Comparison of ENCODE assay signal across 19 mouse cellular contexts in genomic region chr5:115571086-115571485, GRCm38 (mm10). TPM values are rescaled to one million over a fixed set of nuclear protein-coding genes. Genes with fewer than 3 reads are reported as not detected.
A peak's percentile ranks its signal among the peaks of the same experiment; 100 is the strongest.
DNase-seq lines count a peak whose midpoint lies in the region; ATAC-seq and TF ChIP-seq lines count a peak whose summit lies in the region.
"Had no signal": no experiment of that assay in that cellular context is flagged by ENCODE, and none has a peak within 500 bp of the region (broad histone marks: within the 10 kb centered on the region; RNA-seq: fewer than 3 reads in every experiment).

No protein-coding gene starts in this region.

- no peaks in the 10 kb centered on the region for H3K4me1 ChIP-seq in stomach, postnatal 0 days (replicated peaks; ENCODE audit: control insufficient read depth, insufficient read depth)

- H3K27me3 ChIP-seq in stomach, postnatal 0 days (ENCODE audit: control insufficient read depth, insufficient read depth, low read length): no peaks in the 10 kb centered on the region
- H3K27me3 ChIP-seq: forebrain, embryonic 15.5 days; limb, embryonic 13.5 days had no signal

- peak overlapping the region; percentile 58; the same call in 1 of the 2 replicates for H3K27ac ChIP-seq in layer of hippocampus, adult 2 months
- no peak overlapping the region for H3K27ac ChIP-seq in stomach, postnatal 0 days (replicated peaks)
- H3K27ac ChIP-seq: forebrain, embryonic 15.5 days; heart, embryonic 10.5 days; hindbrain, embryonic 10.5 days; limb, embryonic 13.5 days; midbrain, embryonic 10.5 days had no signal

- peaks cover 12% of the 10 kb centered on the region for H3K36me3 ChIP-seq in stomach, postnatal 0 days (ENCODE audit: control insufficient read depth, insufficient read depth, low read length)

- H3K9ac ChIP-seq in stomach, postnatal 0 days (ENCODE audit: low read length): no peak overlapping the region
- H3K9ac ChIP-seq: forebrain, embryonic 15.5 days; limb, embryonic 13.5 days; liver, postnatal 0 days had no signal

- no peak for TF ChIP-seq EP300 in stomach, postnatal 0 days (optimal IDR thresholded peaks at IDR 0.05)

- TF ChIP-seq CTCF in layer of hippocampus, adult 2 months (conservative IDR thresholded peaks at IDR 0.05): no peak
- no peak for TF ChIP-seq CTCF in stomach, postnatal 0 days (IDR thresholded peaks at IDR 0.05; ENCODE audit: low read depth)

- 96% methylated on average over 7 of the region's 7 CpGs for WGBS in stomach, postnatal 0 days

- H3K4me2 ChIP-seq in stomach, postnatal 0 days (replicated peaks; ENCODE audit: low read depth): no peak overlapping the region
- H3K4me2 ChIP-seq: forebrain, embryonic 15.5 days; limb, embryonic 13.5 days had no signal

- no peaks in the 10 kb centered on the region for H3K9me3 ChIP-seq in stomach, postnatal 0 days (ENCODE audit: control insufficient read depth, low read length)
- H3K9me3 ChIP-seq: forebrain, embryonic 15.5 days; G1E; heart, embryonic 10.5 days; hindbrain, embryonic 10.5 days; limb, embryonic 13.5 days; midbrain, embryonic 10.5 days had no signal

- no peak overlapping the region for H3K4me3 ChIP-seq in layer of hippocampus, adult 2 months
- no peak overlapping the region for H3K4me3 ChIP-seq in stomach, postnatal 0 days (ENCODE audit: low read depth, low read length)
- H3K4me3 ChIP-seq: forebrain, embryonic 15.5 days; heart, embryonic 10.5 days; hindbrain, embryonic 10.5 days; limb, embryonic 13.5 days; midbrain, embryonic 10.5 days had no signal

- ATAC-seq in stomach, postnatal 0 days (ENCODE audit: low FRiP score, low TSS enrichment): no peak
- ATAC-seq: forebrain, embryonic 15.5 days; liver, postnatal 0 days had no signal

- DNase-seq in right cerebral cortex, adult 18-20 months: peak; percentile 86
- no peak for DNase-seq in right cerebral cortex, postnatal 4 days
- DNase-seq in layer of hippocampus, adult 2 months (ENCODE audit: low spot score in 2 of 2): peak; percentile 65 to 86
- peak; percentile 61 to 93 for DNase-seq in left cerebral cortex, postnatal 25 days (ENCODE audit: low spot score in 2 of 2)
- no peak for DNase-seq in adrenal gland, adult 8-10 months
- DNase-seq in kidney, adult 18-20 months: no peak
- no peak for DNase-seq in stomach, postnatal 0 days (ENCODE audit: low spot score)
- DNase-seq: adrenal gland, postnatal 10 days; cerebellum, adult 9-11 months; gastrocnemius, postnatal 36 days; kidney, adult 2 months; liver, postnatal 0 days; lung, postnatal 36 days had no signal

- intact Hi-C loops in left cerebral cortex, postnatal 25 days (cut with DNase I): loop anchor here (5.0 kb wide), 1 partner anchor 61 kb away; the partner anchor contains the start of gene Rab35

RNA-seq across cellular contexts. Expression of gene Gcn1l1, which starts 6.0 kb away (rescaled TPM):
- 10 to 100 TPM; 74.5 to 76.7 TPM for total RNA-seq in layer of hippocampus, adult 2 months (2021)
- 10 to 100 TPM; 61.4 to 75.7 TPM for total RNA-seq in left cerebral cortex, postnatal 25 days (2021)
- total RNA-seq in adrenal gland, adult 8-10 months (2022): 10 to 100 TPM; 69.2 to 98.2 (median 77.7) TPM
- polyA plus RNA-seq in stomach, postnatal 0 days (2015; fragmentation: Nextera tagmentation; extraction: Ambion mirVana): 11.2 and 11.7 TPM in 2 replicates

RNA-seq across cellular contexts. Expression of gene Rplp0, which starts 11.8 kb away (rescaled TPM):
- 100 to 1,000 TPM; 225 to 234 TPM for total RNA-seq in layer of hippocampus, adult 2 months (2021)
- 100 to 1,000 TPM; 208 to 218 TPM for total RNA-seq in left cerebral cortex, postnatal 25 days (2021)
- total RNA-seq in adrenal gland, adult 8-10 months (2022): 100 to 1,000 TPM; 682 to 769 (median 720) TPM
- 1,317 and 1,335 TPM in 2 replicates for polyA plus RNA-seq in stomach, postnatal 0 days (2015; fragmentation: Nextera tagmentation; extraction: Ambion mirVana)

Comparison
In these comparisons a context has a peak if more than half of its experiments do, and no peak if none do; other contexts are left out.
1. DNase-seq: peak in right cerebral cortex, adult 18-20 months (single experiment), layer of hippocampus, adult 2 months (2 of 2) and left cerebral cortex, postnatal 25 days (2 of 2); none in right cerebral cortex, postnatal 4 days (single experiment), adrenal gland, adult 8-10 months (single experiment), kidney, adult 18-20 months (single experiment) and stomach, postnatal 0 days (single experiment).